Mouse (Mus musculus): ENCODE data around the gene Dynlt1f. TPM values are rescaled to one million over a fixed set of nuclear protein-coding genes. Genes with fewer than 3 reads are reported as not detected.
"Not testable (repeated sequence)": the region's sequence is repeated elsewhere in the genome, so short reads cannot be mapped to it uniquely, and the experiment has no call there.

The Dynlt1f gene
- total RNA-seq (2017) = 104 and 120 TPM in 2 replicates

GRCm38 (mm10) chr17:6655567-6656281, at the start of gene Dynlt1f:
Dynlt1f (minus strand) TSS chr17:6655900.
- peak; percentile 93 to 97 for ATAC-seq (replicated peaks in 1 of 2; ENCODE audit: insufficient read depth in 1 of 2, low FRiP score in 2 of 2, low TSS enrichment in 1 of 2, low read depth in 1 of 2, poor library complexity in 2 of 2, severe bottlenecking in 2 of 2)

GRCm38 (mm10) chr17:6703381-6704270, 47.9 kb upstream of the Dynlt1f start:
- ATAC-seq (replicated peaks in 1 of 2; ENCODE audit: insufficient read depth in 1 of 2, low FRiP score in 2 of 2, low TSS enrichment in 1 of 2, low read depth in 1 of 2, poor library complexity in 2 of 2, severe bottlenecking in 2 of 2) = not testable (repeated sequence)

- peak in 1 of 2 experiments; percentile 17; a peak in 1 of 4 replicates for ATAC-seq (replicated peaks in 1 of 2; ENCODE audit: insufficient read depth in 1 of 2, low FRiP score in 2 of 2, low TSS enrichment in 1 of 2, low read depth in 1 of 2, poor library complexity in 2 of 2, severe bottlenecking in 2 of 2)
Observed at GRCm38 (mm10) chr17:6702625-6703221, 47.0 kb upstream of the Dynlt1f start.

GRCm38 (mm10) chr17:6700077-6700476, 44.4 kb upstream of the Dynlt1f start:
- not testable (repeated sequence) for ATAC-seq (replicated peaks in 1 of 2; ENCODE audit: insufficient read depth in 1 of 2, low FRiP score in 2 of 2, low TSS enrichment in 1 of 2, low read depth in 1 of 2, poor library complexity in 2 of 2, severe bottlenecking in 2 of 2)

GRCm38 (mm10) chr17:6699502-6699901, 43.8 kb upstream of the Dynlt1f start:
- ATAC-seq (replicated peaks in 1 of 2; ENCODE audit: insufficient read depth in 1 of 2, low FRiP score in 2 of 2, low TSS enrichment in 1 of 2, low read depth in 1 of 2, poor library complexity in 2 of 2, severe bottlenecking in 2 of 2) = not testable (repeated sequence)

GRCm38 (mm10) chr17:6697224-6697775, 41.6 kb upstream of the Dynlt1f start:
- ATAC-seq (replicated peaks in 1 of 2; ENCODE audit: insufficient read depth in 1 of 2, low FRiP score in 2 of 2, low TSS enrichment in 1 of 2, low read depth in 1 of 2, poor library complexity in 2 of 2, severe bottlenecking in 2 of 2) = peak; percentile 87 to 93

- ATAC-seq (replicated peaks in 1 of 2; ENCODE audit: insufficient read depth in 1 of 2, low FRiP score in 2 of 2, low TSS enrichment in 1 of 2, low read depth in 1 of 2, poor library complexity in 2 of 2, severe bottlenecking in 2 of 2) = not testable (repeated sequence)
Observed at GRCm38 (mm10) chr17:6696521-6696920, 40.8 kb upstream of the Dynlt1f start.

- not testable (repeated sequence) for ATAC-seq (replicated peaks in 1 of 2; ENCODE audit: insufficient read depth in 1 of 2, low FRiP score in 2 of 2, low TSS enrichment in 1 of 2, low read depth in 1 of 2, poor library complexity in 2 of 2, severe bottlenecking in 2 of 2)
Observed at GRCm38 (mm10) chr17:6695712-6696111, 40.0 kb upstream of the Dynlt1f start.

- ATAC-seq (replicated peaks in 1 of 2; ENCODE audit: insufficient read depth in 1 of 2, low FRiP score in 2 of 2, low TSS enrichment in 1 of 2, low read depth in 1 of 2, poor library complexity in 2 of 2, severe bottlenecking in 2 of 2) = peak; percentile 51 to 74; a peak in 3 of 4 replicates
Observed at GRCm38 (mm10) chr17:6691596-6691995, 35.9 kb upstream of the Dynlt1f start.

- ATAC-seq (replicated peaks in 1 of 2; ENCODE audit: insufficient read depth in 1 of 2, low FRiP score in 2 of 2, low TSS enrichment in 1 of 2, low read depth in 1 of 2, poor library complexity in 2 of 2, severe bottlenecking in 2 of 2) = not testable (repeated sequence)
Observed at GRCm38 (mm10) chr17:6689344-6689743, 33.6 kb upstream of the Dynlt1f start.

GRCm38 (mm10) chr17:6686299-6686971, 30.7 kb upstream of the Dynlt1f start:
- not testable (repeated sequence) for ATAC-seq (replicated peaks in 1 of 2; ENCODE audit: insufficient read depth in 1 of 2, low FRiP score in 2 of 2, low TSS enrichment in 1 of 2, low read depth in 1 of 2, poor library complexity in 2 of 2, severe bottlenecking in 2 of 2)

- ATAC-seq (replicated peaks in 1 of 2; ENCODE audit: insufficient read depth in 1 of 2, low FRiP score in 2 of 2, low TSS enrichment in 1 of 2, low read depth in 1 of 2, poor library complexity in 2 of 2, severe bottlenecking in 2 of 2) = not testable (repeated sequence)
Observed at GRCm38 (mm10) chr17:6685288-6685818, 29.7 kb upstream of the Dynlt1f start.

- peak in 1 of 2 experiments; percentile 25; a peak in 1 of 4 replicates for ATAC-seq (replicated peaks in 1 of 2; ENCODE audit: insufficient read depth in 1 of 2, low FRiP score in 2 of 2, low TSS enrichment in 1 of 2, low read depth in 1 of 2, poor library complexity in 2 of 2, severe bottlenecking in 2 of 2)
Observed at GRCm38 (mm10) chr17:6684464-6685287, 29.0 kb upstream of the Dynlt1f start.

GRCm38 (mm10) chr17:6683702-6684101, 28.0 kb upstream of the Dynlt1f start:
- ATAC-seq (replicated peaks in 1 of 2; ENCODE audit: insufficient read depth in 1 of 2, low FRiP score in 2 of 2, low TSS enrichment in 1 of 2, low read depth in 1 of 2, poor library complexity in 2 of 2, severe bottlenecking in 2 of 2) = not testable (repeated sequence)

- not testable (repeated sequence) for ATAC-seq (replicated peaks in 1 of 2; ENCODE audit: insufficient read depth in 1 of 2, low FRiP score in 2 of 2, low TSS enrichment in 1 of 2, low read depth in 1 of 2, poor library complexity in 2 of 2, severe bottlenecking in 2 of 2)
Observed at GRCm38 (mm10) chr17:6681721-6682120, 26.0 kb upstream of the Dynlt1f start.

GRCm38 (mm10) chr17:6678063-6678462, 22.4 kb upstream of the Dynlt1f start:
- peak; percentile 66 to 82; a peak in 3 of 4 replicates for ATAC-seq (replicated peaks in 1 of 2; ENCODE audit: insufficient read depth in 1 of 2, low FRiP score in 2 of 2, low TSS enrichment in 1 of 2, low read depth in 1 of 2, poor library complexity in 2 of 2, severe bottlenecking in 2 of 2)

Data from hematopoietic stem cell, adult 5-6 weeks (primary cell).